Mouse (Mus musculus): Measurements from ENCODE around the gene Vcl. TPM values are rescaled to one million over a fixed set of nuclear protein-coding genes. Genes with fewer than 3 reads are reported as not detected.

The Vcl gene
- 10 to 100 TPM; 24.0 to 24.7 TPM for total RNA-seq (2021)

DNA sequence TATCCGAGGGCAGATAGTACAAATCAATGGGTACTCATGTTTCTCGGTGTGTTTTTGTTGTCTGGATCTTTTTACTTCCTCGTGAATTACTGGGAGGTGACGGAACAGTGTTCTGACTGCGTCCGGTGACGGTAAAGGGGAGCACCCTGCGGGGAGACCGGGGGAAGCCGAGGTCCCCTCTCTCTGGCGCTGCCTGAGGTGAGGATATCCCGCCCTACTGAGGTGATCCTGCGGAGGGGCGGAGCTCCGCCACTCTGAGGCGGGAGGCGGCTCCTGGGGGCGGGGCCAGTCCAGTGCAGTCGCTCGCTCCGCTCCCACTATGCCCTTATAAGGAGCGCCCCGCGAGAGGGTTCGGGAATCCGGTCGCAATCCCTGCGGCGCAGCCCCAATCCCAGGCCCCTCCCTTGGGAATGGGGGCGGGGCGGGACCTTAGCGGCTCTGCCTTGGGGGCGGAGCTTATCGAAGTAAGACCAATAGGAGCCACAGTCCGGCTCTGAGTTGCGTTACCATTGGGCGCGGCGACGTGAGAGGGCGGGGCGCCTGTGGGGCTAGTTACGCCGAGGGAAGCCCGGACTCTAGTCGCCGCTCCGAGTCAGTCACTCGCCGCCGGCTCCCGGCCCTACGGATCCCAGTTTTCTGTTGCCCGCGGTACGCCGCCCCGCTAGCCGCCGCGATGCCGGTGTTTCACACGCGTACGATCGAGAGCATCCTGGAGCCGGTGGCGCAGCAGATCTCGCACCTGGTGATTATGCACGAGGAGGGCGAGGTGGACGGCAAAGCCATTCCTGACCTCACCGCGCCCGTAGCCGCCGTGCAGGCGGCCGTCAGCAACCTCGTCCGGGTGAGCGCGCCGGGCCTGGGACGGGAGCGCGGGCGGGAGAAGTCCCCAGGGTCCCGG is at the start of gene Vcl:
Vcl (plus strand) TSS at position 551 of the 898 bp plus-strand sequence.
- intact Hi-C loops (cut with DNase I), result loop anchor here (5.0 kb wide), 1 partner anchor 63 kb away; no protein-coding TSS in a partner anchor
- DNase-seq (ENCODE audit: low spot score in 2 of 2), result peak; percentile 97 to 99

DNA sequence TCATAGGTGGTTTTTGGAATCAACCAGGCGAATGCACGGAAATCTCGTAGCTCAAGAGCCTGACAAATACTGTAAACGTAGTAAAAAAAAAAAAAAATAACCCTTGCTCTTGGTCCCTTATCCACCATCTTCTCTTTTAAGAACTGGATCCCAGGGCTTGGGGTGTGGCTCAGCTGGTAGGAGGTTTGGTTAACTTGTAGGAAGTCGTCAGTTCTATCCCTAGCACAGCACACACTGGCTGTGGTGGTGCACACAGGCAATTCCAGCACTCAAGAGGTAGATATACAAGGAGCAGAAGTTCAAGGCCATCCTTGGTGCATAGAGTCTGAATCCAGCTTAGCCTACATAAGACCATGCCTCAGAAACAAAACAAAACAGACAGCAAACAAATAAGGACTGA is 44.5 kb upstream of the Vcl start:
- intact Hi-C loops (cut with DNase I), result loop anchor here (5.0 kb wide), 1 partner anchor 108 kb away; no protein-coding TSS in a partner anchor
- no peak for DNase-seq (ENCODE audit: low spot score in 2 of 2)

DNA sequence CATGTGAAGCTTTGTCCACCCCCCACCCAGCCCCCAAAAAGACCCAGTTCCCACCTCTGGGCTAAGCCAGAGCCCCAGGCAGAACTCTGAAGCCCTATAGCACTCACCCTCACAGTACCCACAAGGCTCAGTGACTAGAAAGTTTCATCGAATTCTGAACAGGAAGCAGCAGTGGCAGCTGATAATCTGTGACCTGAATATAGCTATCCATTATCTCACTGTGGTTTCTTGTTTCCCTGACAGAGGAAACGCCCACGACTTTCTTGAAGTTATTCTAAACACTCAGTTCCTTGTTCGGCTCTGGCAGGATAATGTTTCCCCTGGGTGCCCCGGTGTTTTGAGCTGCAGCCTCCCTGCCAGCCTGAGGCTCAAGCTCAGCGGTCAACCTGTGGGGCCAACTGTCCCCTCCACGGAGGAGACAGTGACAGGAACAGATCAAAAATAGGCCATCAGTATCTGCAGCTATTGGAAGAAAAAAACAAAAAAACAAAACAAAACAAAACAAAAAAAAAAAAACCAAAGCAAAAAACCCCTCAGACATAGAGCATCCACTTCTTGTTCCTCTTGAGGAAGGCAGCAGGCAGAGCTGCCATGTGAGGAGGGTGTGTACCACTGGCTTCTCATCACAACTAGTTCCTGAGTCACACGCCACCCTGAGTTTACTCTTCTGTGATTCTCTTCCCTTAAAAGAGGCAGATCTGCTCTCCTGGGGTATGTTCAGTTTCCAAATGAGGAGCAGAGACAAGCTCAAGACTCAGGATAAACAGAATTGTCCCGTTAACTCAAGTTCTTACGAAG is 43.9 kb upstream of the Vcl start:
- intact Hi-C loops (cut with DNase I), result loop anchor here (5.0 kb wide), 1 partner anchor 107 kb away; no protein-coding TSS in a partner anchor
- DNase-seq (ENCODE audit: low spot score in 2 of 2), result peak in 1 of 2 experiments; percentile 15

DNA sequence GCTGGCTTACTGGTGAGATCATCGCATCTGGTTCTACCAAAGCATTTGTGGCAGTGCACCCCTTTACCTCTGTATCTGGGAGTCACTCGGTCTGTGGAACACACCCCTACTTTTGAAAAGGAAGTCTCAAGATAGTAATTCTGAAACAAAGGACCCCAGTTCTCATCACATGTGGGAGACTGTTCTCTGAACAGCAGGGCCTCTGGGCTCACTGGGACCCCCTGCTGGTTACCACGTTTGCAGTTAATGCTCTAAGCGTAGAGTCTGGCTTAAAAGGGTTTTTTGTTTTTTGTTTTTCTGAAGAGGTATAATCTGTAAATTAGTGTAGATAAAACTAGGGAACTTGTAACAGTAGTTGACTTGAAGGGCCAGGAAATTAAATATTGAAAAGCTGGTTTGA is 42.9 kb upstream of the Vcl start:
- no peak for DNase-seq (ENCODE audit: low spot score in 2 of 2)
- intact Hi-C loops (cut with DNase I), result loop anchor here (5.0 kb wide), 1 partner anchor 106 kb away; no protein-coding TSS in a partner anchor

DNA sequence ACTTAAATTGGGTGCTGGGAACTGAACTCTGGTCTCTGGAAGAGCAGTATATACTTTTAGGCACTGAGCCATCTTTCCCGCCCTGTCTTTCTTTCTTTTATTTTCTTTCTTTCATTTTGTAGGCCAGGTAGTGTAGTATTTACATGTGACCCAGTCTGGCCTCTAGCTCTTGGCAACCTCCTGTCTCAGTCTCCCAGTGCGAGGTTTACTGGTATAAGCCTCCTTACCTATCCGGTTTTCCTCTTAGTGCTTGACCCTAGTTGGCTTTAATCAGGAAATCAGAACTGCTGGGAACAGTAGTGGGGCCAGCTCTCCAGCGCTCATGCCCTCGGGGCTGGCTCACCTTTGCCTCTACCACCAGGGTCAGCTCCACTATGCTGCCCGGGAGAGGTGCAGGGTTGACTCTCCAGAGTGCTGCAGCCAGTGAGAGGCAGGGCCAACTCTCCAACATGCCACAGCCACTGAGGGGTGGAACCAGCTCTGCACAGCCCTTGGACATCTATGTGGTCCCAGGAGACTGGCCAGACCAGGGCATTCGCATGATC is 41.6 kb upstream of the Vcl start:
- intact Hi-C loops (cut with DNase I), result loop anchor here (5.0 kb wide), 1 partner anchor 105 kb away; no protein-coding TSS in a partner anchor
- no peak for DNase-seq (ENCODE audit: low spot score in 2 of 2)

DNA sequence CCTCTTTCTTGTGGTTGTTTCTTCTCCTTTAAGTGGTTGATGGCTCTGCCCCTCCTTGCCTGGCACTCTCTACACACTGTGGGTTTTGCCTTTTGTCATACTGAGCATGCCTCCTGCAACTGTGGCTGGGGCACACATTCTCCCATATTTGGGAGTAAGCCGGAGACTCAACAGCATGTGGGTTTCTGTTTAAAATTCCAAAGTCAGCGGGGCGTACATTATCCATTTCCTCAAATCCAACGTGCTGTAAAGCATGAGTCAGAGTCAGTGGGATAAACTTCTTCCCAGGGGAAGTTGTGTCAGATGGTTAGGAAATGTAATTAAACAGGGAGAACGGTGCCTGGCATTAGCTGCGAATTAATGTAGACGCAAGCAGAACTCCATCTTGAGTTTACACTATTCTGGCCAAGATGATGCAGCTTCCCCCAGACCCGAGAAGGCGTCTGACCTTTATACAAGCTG is 37.2 kb upstream of the Vcl start:
- DNase-seq (ENCODE audit: low spot score in 2 of 2), result peak; percentile 11 to 85
- intact Hi-C loops (cut with DNase I), result no loop called here

DNA sequence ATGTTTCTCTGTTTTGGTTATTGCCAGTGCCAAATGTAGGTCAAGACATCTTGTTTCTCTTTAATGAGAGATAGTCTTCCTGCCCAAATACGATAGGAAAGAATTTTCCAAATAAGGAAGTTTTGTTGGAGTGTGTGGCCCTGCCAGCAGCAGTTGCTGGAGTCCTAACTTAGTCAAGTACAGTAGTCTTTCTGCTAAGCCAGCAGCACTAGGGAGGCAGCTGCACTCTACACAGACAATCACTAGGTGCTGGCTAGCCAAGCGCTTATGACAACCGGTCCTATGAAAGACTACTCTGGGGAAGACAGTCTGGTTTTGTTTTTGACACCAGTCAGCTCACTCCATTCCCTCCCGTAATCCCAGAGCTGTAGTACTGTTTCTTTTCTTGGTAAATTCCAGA is 35.4 kb upstream of the Vcl start:
- intact Hi-C loops (cut with DNase I), result no loop called here
- no peak for DNase-seq (ENCODE audit: low spot score in 2 of 2)

DNA sequence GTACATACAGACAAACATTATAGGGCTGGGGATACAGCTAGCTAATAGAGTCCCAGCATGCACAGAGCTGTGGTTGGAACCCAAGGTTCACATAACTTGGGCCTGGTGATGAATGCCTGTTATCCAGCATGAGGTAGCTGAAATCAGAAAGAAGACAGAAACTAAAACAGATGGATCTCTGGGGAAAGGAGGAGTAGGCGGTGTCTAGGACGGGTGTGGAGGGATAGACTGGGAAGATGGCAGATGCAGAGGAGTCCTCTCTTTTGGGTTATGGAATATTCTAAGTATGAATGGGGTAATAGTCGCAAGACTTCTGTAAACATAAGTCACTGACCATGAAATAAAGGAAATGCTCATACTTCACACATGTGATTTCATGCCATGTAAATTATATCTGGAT is 27.9 kb upstream of the Vcl start:
- DNase-seq (ENCODE audit: low spot score in 2 of 2), result peak in 1 of 2 experiments; percentile 48
- intact Hi-C loops (cut with DNase I), result no loop called here

DNA sequence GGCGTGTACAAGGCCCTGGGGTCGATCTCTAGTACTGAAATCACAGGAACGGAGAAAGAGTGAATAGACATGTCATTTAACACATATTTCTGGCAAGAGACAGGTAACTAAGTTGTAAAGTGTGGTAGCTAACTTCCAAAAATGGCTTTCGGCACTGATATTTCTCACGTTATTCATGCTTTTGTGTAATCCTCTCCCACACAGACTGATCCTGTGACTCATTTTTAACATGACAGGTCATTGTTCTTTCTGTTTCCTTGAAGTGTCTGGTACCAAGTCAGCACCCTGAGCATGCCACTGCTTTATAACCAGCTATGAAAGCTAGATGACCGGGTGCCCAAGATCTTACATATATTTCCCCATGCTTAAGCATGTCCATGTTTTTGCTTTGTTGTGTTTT is 26.1 kb upstream of the Vcl start:
- intact Hi-C loops (cut with DNase I), result no loop called here
- DNase-seq (ENCODE audit: low spot score in 2 of 2), result no peak

DNA sequence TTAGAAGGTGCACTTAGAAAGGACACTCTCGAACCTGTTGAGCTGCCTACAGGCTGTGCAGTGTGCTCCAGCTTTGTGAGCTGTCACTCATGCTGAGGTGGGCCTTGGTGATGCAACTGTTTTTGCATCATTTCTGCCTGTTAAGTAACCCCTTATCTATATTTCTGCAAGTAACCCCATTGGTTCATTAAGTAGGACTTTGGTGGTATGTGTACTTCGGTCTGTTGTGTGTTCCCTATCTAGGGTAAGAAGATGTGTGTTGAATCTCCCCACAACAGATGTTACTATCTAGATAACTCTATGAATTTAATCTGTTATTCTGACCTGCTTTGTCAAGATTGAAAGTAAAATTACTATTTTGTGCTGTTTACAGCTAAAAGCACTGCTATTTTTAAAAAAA is 17.4 kb upstream of the Vcl start:
- DNase-seq (ENCODE audit: low spot score in 2 of 2), result no peak
- intact Hi-C loops (cut with DNase I), result no loop called here

DNA sequence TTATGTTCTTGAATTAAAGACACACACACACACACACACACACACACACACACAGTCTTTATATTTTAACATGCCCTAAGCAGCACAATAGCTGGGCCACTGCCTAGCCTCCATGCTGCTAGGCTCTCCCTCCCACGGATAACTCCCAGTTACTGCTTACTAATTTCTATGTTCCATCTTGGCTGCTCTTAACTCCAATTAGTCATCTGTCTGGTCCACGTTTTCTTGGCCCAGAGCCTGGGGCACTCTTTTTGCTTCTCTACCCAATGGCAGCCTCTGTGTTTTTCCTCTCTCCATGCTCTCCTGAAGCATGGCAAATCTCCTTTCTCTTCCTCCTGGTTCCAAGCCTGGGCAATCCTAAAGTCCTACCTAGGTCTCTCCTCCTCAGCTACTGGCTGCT is 14.8 kb upstream of the Vcl start:
- peak; percentile 55 to 91 for DNase-seq (ENCODE audit: low spot score in 2 of 2)
- intact Hi-C loops (cut with DNase I), result no loop called here

DNA sequence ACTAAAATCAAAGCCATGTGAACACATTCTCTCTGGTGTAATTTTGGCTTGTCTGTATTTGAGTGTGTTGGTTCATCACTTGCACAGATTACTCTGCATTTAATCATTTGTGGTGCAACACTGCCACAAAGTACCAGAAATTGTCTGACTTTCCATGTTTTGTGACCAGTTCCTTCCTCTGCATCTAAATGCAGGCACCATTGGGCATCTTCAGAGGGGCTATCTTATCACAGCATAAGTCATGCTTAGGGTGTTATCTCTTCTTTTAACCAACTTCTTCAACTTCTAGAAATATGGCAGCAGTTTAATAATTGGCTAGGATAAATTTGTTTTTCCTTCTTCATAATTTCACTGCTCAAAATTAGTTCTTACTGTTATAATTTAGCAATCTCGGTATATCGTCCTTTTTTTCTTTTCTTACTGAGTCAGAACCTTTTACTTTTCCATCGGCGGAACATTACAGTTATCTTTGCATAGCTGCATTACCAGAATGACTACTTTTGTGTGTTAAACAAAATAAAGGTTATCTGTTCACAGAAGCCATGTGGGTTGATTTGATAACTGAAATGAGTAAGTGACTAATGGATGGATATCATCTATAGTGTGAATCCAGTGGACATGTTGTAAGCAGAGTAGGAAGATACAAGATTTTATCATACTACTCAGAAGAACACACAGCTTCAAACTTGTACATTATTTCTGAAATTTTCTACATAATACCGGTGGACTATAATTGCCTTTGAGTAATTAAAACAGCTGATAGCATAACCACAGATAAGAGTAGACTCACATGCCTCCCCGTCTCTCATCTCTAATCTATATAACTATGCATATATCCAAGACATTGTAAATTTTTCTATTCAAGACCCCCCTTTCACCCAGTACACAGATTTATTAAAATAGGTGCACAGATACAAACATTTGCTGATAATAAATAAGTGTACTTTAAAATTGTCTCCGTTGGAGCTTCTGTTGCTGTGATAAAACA is 12.3 kb upstream of the Vcl start:
- no peak for DNase-seq (ENCODE audit: low spot score in 2 of 2)
- intact Hi-C loops (cut with DNase I), result no loop called here

DNA sequence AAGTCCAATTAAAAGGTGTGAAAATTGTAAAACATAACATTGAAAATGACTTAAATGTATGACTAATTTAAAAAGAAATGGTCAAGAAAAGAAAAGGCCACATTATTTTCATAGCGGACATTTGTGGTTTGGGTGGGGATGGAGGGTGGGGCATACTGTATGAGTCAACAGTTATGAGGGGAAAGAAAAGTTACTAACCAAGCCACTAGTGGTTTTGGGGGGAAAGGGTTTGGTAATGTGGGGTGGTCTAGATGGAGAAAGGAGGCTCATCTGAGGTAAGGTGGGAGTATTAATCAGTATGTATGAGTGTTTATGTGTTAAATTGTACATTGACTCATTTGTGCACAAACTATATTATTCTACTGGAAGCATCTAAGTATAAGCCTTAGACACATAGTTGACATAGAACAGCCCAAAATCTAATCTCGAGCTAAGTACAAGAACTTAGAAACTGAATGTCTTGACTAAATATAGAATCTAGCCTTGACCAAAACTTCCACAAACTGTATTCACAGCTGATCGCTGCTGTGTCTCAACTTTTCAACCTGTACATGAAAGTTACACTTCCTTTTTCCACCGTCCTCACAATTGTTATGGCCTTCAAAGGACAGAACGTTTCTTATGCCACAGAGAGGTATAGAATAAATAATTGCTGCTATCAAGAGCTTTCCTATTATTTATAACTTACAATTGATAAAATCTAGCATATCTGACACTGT is 5.0 kb upstream of the Vcl start:
- intact Hi-C loops (cut with DNase I), result no loop called here
- no peak for DNase-seq (ENCODE audit: low spot score in 2 of 2)

DNA sequence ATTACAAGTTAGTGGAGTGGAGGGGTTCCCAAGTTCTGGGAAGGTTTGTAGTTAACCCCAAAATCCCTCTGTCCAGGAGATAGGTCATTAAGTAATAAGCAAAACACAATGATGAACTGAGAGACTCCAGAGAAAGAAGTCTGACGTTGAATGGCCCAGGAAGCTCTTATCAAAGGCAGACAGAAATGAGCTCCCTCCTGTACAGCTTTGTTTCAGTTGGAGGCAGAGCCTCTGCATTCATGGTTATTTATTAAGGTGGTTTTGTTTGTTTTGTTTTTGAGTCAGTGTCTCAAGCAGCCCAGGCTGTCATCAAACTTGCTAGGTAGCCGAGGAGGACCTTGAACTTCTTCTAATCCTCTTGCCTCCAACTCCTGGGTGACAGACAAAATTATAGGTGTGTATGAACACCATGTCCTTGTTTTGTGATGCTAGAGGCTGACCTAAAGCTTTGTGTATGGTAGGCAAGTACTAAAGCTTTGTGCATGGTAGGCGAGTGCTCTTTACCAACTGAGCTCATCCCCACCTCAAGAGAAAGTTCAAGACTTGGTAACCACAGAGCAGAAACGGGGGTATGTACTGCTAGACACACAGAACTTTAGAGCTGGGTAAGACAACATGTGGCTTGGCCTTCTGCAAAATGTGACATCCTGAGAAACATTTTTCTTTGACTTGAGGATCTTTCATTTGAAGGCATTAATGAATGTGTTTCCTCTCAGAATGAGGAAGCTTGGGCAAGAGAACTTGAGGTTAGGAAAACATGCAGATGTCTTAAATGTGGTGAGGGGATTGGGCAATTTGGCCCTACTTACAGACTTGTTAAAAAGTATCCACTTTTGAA is 1.5 kb upstream of the Vcl start:
- no peak for DNase-seq (ENCODE audit: low spot score in 2 of 2)
- intact Hi-C loops (cut with DNase I), result loop anchor here (5.0 kb wide), 1 partner anchor 65 kb away; no protein-coding TSS in a partner anchor

DNA sequence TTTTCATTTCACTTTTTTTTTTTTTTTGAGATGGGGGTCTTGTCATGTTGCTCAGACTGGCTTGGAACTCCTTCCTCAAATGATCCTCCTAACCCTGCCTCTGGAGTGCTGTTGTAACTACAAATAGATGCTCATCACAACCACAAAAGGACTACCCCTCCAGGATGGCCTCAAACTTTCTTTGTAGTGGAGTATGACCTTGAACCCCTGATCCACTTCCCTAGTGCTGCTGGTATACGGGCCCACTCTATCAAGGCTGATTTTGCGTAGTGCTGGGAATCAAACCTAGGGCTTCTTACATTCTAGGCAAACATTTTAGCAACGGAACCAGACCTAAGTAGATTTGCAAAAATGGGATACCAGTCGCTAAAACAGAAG is 901 bp upstream of the Vcl start:
- intact Hi-C loops (cut with DNase I), result loop anchor here (5.0 kb wide), 1 partner anchor 64 kb away; no protein-coding TSS in a partner anchor
- no peak for DNase-seq (ENCODE audit: low spot score in 2 of 2)

DNA sequence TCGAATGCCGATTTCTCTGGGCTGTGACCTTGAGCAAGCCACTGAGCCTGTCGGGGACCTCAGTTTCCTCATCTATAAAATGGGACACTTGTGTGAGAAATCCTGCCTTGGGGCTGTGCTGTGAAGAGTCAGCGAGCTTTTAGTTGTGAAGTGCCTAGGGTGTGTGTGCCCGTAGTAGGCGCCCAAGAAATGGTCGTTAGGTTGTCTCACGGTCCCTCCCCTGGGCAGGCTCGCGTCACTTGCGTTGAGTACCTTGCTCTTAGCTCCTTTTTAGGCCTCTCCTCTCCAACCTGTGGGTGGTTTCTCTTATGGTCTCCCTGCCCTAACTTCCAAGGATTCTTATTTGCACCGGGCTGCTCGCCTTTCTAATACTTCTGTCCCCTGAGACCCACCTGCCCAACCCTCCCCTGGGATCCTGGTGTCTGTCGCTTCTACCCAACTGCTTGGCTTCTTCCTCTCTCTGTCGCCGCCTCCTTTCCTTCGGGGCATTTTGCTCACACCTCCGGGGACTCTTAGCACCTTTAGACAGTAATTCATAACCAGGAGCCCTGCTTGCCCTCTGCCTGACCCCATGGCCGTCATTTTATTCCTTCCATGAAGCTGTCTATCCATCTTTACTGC is 726 bp downstream of the Vcl start:
- intact Hi-C loops (cut with DNase I), result loop anchor here (5.0 kb wide), 1 partner anchor 62 kb away; no protein-coding TSS in a partner anchor
- DNase-seq (ENCODE audit: low spot score in 2 of 2), result peak in 1 of 2 experiments; percentile 21

Data from left cerebral cortex, postnatal 25 days (tissue).